Mouse (Mus musculus) layer of hippocampus, adult 2 months (tissue): ENCODE data around the gene Cnih1. TPM values are rescaled to one million over a fixed set of nuclear protein-coding genes. Genes with fewer than 3 reads are reported as not detected.
"Not testable (repeated sequence)": the region's sequence is repeated elsewhere in the genome, so short reads cannot be mapped to it uniquely, and the experiment has no call there.

Experiments
- DNase-seq, 2 experiments: peaks; one replicate each; pipeline ENCODE4 v3.0.0; 2022; ENCODE audit warnings: low spot score in 2 of 2
- H3K27ac ChIP-seq: fragments of 200-600 bp; 2 replicates; pipeline ENCODE4 v1.8.1; 2022
- H3K4me3 ChIP-seq: fragments of 200-600 bp; 2 replicates; pipeline ENCODE4 v1.8.1; 2022; ENCODE audit warnings: mild to moderate bottlenecking
- CTCF ChIP-seq: fragments of 200-600 bp; conservative IDR thresholded peaks from 2 replicates; pipeline ENCODE4 v1.8.1; 2022; ENCODE audit warnings: antibody characterized with exemption, mild to moderate bottlenecking, moderate library complexity
- total RNA-seq, 2 experiments: library from RNA; stranded (reverse); gene quantifications; 2 replicates each; pipeline ENCODE4 v1.2.3; 2021

Gene Cnih1
- total RNA-seq, 2 experiments from 2014 or later, result 70.1 to 79.6 TPM

DNA sequence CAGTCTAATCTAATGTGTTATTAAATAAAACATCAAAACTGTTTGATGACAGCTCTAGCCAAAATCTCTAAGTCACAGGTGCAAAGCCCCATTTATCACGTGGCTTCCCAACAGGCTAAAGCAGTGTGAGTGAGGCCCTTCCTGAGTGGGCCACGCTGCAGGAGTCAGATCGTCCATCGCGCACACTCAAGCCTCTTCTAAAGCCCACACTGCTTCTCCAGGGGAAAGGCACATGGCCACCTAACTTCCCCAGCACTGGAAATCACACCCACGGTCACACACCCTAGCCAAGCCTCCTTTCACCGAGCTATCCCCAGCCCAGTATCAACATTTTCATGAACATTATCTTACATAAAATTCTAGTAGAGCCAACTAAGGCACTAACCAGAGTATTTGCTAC lies 7.1 kb downstream of the Cnih1 start:
- Histone ChIP-seq H3K4me3 (no peak overlapping the region), H3K27ac (no peak overlapping the region)
- TF ChIP-seq CTCF, result no peak
- DNase-seq, result no peak

GRCm38 (mm10) chr14:46779217-46779616 lies 9.0 kb downstream of the Cnih1 start:
- DNase-seq, result no peak
- TF ChIP-seq CTCF, result peak; percentile 58
- H3K27ac ChIP-seq, result no peak overlapping the region
- H3K4me3 ChIP-seq, result no peak overlapping the region

- Histone ChIP-seq H3K4me3 (no peak overlapping the region), H3K27ac (no peak overlapping the region)
- no peak for TF ChIP-seq CTCF
- DNase-seq, result no peak
Measured at GRCm38 (mm10) chr14:46778756-46779155, 9.5 kb downstream of the Cnih1 start.

GRCm38 (mm10) chr14:46770036-46770435 lies 18.2 kb downstream of the Cnih1 start:
- DNase-seq, result no peak
- H3K4me3 ChIP-seq, result no peak overlapping the region
- H3K27ac ChIP-seq, result no peak overlapping the region
- no peak for TF ChIP-seq CTCF

DNA sequence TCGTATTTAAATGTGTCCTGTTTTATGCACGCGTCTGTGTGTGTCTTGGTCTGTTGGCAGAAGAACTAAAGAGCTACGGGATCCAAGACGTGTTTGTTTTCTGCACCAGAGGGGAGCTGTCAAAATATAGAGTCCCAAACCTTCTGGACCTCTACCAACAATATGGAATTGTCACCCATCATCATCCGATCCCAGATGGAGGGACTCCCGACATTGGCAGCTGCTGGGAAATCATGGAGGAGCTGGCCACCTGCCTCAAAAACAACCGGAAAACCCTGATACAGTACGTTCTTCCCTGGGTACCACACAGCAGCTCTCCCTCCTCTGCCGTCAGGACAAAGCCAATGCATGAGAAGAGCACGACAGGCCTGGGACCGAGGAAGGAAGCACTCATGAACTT lies 21.1 kb downstream of the Cnih1 start:
- Histone ChIP-seq H3K27ac (no peak overlapping the region), H3K4me3 (no peak overlapping the region)
- peak; percentile 63 to 81 for DNase-seq
- no peak for TF ChIP-seq CTCF

- no peak for TF ChIP-seq CTCF
- Histone ChIP-seq H3K27ac (no peak overlapping the region), H3K4me3 (peak overlapping the region; percentile 67; the same call in 1 of the 2 replicates)
- DNase-seq, result no peak
Measured at GRCm38 (mm10) chr14:46761186-46761585, 27.0 kb downstream of the Cnih1 start.

DNA sequence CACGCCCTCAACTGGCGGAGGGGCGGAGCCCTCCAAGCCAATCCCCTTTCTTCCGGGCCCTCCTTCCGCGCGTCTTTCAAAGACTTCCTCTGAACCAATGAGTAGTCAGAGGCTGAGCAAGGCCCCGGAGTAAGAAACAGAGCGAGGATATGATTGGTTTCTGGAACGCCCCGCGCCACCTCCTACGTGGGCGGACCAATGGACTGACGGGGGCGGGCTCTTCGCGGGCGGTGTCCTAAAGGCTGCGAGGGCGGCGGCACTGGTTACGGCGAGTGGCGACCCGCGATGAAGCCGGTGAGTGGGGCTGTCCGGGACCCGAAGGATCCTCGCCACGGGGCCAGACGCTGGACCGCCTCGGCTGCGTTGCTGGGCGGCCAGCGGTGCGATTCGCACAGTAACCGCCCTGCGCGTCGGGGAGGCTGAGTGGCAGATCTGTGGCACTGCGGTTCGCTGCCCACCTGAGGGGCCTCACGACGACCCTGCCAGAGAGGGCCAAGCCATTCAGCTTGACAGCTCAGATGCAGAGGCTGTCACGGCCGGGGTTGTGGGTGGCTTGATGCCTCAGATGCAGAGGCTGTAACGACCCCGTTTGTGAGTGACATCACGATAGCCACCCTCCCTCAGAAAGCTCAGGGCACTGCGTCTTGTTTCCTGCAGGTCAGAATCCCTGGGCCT lies 27.7 kb downstream of the Cnih1 start, which contains the start of gene Cdkn3:
Cdkn3 (plus strand) TSS at position 187 of the 675 bp plus-strand sequence.
- TF ChIP-seq CTCF, result no peak; the same call in 1 of the 2 replicates
- Histone ChIP-seq H3K4me3 (peak within 1 kb of the TSS; percentile 67), H3K27ac (no peak within 1 kb of the TSS)
- DNase-seq, result peak; percentile 78 to 87

DNA sequence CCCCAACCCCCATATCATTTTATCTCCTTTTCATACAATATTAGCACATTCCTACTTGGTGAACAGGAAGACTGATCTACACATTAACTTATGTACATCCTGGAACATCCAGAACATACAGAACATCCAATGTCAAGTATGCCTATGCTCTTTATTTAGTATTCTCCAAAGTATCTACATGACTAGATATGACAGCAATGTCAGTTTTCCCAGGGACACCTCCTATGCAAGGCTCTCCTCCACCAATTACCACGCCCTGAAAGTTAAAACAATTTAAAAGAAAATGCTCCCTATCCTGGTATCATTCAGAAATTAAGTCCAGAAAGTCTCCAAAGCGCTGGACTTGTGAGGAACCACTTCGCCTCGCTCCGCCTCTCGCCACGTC lies 28.2 kb downstream of the Cnih1 start:
- TF ChIP-seq CTCF, result no peak
- Histone ChIP-seq H3K27ac (no peak overlapping the region), H3K4me3 (peak overlapping the region; percentile 67)
- no peak for DNase-seq

DNA sequence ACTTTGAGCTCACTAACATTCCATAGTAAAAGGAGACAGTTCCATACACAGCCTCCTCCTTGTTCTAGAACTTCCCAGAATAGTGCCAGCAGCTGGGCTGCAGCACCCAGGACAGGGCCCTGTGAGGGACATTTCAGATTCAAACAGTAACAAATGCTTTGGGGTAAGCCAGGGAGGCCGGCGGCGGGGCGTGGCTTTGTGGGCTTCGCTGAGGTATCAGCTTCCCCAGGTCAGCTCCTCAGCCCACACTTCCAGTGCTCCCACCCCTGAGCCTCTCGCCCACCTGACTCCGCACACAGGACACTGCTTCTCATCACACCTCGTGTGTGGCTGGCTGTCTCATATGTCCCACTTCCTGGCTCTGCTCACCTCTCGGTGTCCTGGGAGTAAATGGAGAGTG lies 30.5 kb downstream of the Cnih1 start:
- H3K4me3 ChIP-seq, result no peak overlapping the region
- TF ChIP-seq CTCF, result no peak
- DNase-seq, result no peak
- H3K27ac ChIP-seq, result no peak overlapping the region

DNA sequence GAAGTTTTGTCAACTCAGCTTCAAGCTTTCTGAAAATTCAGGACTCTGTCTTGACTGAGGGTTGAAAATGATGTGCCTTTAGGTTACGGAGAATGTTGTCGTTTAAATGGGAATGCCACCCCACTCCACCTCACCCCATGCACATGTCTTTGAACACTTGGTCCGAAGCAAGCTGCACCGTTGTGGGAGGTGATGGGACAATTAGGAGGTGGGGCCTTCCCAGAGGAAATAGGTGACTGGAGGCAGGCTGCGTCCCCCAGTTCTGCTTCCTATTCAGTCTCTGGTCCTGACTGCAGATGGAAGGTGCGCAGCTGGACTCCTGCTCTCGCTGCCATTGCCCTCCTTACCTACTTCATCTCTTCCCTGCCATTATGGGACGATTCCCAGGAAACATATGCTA lies 32.4 kb downstream of the Cnih1 start:
- DNase-seq, result no peak
- TF ChIP-seq CTCF, result no peak
- Histone ChIP-seq H3K4me3 (no peak overlapping the region), H3K27ac (no peak overlapping the region)

GRCm38 (mm10) chr14:46754371-46754770 lies 33.8 kb downstream of the Cnih1 start:
- not testable (repeated sequence) for H3K27ac ChIP-seq, H3K4me3 ChIP-seq, DNase-seq

DNA sequence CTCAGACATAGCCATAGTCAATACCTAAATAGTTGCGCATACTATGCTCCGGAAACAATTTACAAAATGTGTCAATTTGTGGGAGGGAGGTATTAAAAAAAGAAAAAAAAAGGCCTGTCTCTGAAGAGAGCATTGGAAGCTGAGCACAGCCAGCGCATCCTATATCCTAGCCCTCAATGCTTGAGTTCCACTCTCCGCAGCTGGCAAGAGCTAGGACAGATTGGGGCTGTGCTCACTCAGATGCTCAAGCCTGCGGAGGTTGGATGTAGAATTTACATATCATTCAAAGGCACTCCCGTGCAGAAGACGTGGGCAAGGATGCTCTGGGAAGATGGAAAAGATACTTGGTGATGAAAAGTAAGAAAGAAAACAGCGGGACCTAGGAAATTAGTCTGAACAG lies 42.8 kb downstream of the Cnih1 start:
- no peak overlapping the region for H3K27ac ChIP-seq
- no peak overlapping the region for H3K4me3 ChIP-seq
- DNase-seq, result no peak
- TF ChIP-seq CTCF, result no peak

DNA sequence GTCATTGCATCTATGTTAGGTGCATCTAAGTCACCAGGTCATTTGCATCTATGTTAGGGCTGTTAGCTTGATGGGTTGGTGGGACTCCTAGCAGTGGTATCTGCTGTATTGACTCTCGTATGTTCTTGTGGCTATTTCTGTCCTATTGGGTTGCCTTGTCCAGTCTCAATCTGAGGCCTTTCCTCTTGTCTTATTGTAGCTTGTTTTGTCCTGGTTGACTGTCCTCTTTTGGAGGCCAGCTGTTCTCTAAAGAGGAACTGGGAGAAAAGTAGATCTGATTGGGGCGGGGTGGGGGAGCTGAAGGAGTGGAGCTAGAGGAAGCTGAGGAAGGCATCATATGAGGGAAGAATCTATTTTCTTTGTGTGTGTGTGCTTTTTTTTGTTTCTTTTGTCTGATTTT lies 45.5 kb downstream of the Cnih1 start:
- H3K4me3 ChIP-seq, result no peak overlapping the region
- DNase-seq, result no peak
- no peak overlapping the region for H3K27ac ChIP-seq
- no peak for TF ChIP-seq CTCF

GRCm38 (mm10) chr14:46737346-46737745 lies 50.9 kb downstream of the Cnih1 start:
- not testable (repeated sequence) for H3K4me3 ChIP-seq, H3K27ac ChIP-seq

More at GRCm38 (mm10) chr14:46737346-46737745, 50.9 kb downstream of the Cnih1 start:
- DNase-seq, result not testable (repeated sequence)
